Mouse (Mus musculus) gastrocnemius, adult 2 months (tissue): ENCODE measurements around the gene Nfe2l2. TPM values are rescaled to one million over a fixed set of nuclear protein-coding genes. Genes with fewer than 3 reads are reported as not detected.

ENCODE experiments used
- DNase-seq: peaks from one replicate; pipeline ENCODE4 v3.0.0; 2022
- H3K27ac ChIP-seq: fragments of 200-600 bp; 2 replicates; pipeline ENCODE4 v1.8.1; 2022; ENCODE audit warnings: mild to moderate bottlenecking
- H3K4me3 ChIP-seq: fragments of 200-600 bp; 2 replicates; pipeline ENCODE4 v1.8.1; 2022; ENCODE audit warnings: mild to moderate bottlenecking, moderate library complexity
- CTCF ChIP-seq: fragments of 200-600 bp; IDR thresholded peaks from 2 replicates; pipeline ENCODE4 v1.8.1; 2022; ENCODE audit warnings: antibody characterized with exemption, mild to moderate bottlenecking, moderate library complexity
- intact Hi-C: fragments of 180-260 bp; cut with DNase I; formaldehyde crosslinking; loops from one replicate; pipeline ENCODE4 v1.15.1; 2025
- total RNA-seq, 2 experiments: library from RNA; stranded (reverse); gene quantifications; 2 replicates each; pipeline ENCODE4 v1.2.3; 2021

The Nfe2l2 gene
- total RNA-seq, 2 experiments from 2014 or later = 32.9 to 41.0 TPM

- DNase-seq = no peak
- no peak for TF ChIP-seq CTCF
- peak overlapping the region; percentile 51 for H3K4me3 ChIP-seq
- H3K27ac ChIP-seq = peak overlapping the region; percentile 84
- intact Hi-C loops = no loop called here
Observed at GRCm38 (mm10) chr2:75691316-75691715, 13.1 kb downstream of the Nfe2l2 start.

- Histone ChIP-seq H3K4me3 (no peak overlapping the region; the same call in 1 of the 2 replicates), H3K27ac (peak overlapping the region; percentile 84; the same call in 1 of the 2 replicates)
- no peak for DNase-seq
- intact Hi-C loops = no loop called here
- no peak for TF ChIP-seq CTCF
Observed at GRCm38 (mm10) chr2:75690656-75691055, 13.8 kb downstream of the Nfe2l2 start.

DNA sequence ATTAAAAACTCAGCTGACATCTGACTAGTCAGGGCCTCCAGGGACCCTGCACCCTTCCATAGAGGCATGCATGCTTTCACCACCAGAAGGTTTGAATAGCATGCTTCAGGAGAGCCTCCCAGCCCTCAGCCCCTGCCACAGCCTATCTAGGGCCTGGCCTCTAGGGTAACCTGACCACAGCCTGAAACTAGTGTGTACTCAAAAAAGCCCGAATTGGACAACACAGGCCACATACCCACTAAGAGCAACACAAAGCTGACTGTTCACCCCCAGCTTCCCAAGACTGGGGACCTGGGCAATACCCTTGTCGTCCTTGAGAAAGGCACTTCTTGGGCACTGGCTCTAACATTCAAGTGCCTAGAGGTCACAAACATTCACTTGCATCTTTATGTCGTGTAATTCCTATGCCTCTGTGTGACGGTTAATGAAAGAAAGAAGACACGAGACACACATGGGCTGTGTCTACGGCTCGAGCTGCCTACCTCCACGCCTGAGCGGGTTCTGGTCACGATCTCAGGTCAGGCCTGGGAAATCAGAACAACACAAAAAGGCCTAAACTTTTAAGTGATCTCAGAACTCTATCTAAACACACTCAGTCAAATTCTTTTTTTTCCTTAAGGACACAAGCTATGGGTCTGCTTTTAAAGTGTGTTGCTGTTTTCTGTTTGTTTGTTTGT is 14.8 kb downstream of the Nfe2l2 start:
- TF ChIP-seq CTCF = no peak
- DNase-seq = no peak
- H3K4me3 ChIP-seq = no peak overlapping the region
- H3K27ac ChIP-seq = peak overlapping the region; percentile 94
- intact Hi-C loops = loop anchor here (2.0 kb wide), 1 partner anchor 13 kb away; no protein-coding TSS in a partner anchor

DNA sequence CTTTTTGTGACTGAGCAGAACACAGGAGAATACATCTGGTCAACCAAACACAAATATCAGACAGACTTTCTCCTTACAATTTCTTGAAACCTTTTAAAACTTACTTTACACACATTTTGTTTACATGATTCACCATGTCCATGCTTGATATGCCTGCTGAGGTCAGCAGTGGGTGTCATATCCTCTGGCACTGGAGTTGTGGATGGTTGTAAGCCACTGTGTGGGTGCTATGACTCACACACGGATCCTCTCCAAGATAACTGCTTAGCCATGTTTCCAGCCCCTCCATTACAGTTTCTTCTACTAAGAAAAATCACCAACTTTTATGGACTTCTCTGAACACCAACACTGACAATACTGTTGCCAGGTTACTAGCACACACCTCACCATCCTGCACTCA is 15.5 kb downstream of the Nfe2l2 start:
- H3K4me3 ChIP-seq = no peak overlapping the region
- TF ChIP-seq CTCF = no peak
- no peak for DNase-seq
- peak overlapping the region; percentile 94 for H3K27ac ChIP-seq
- intact Hi-C loops = loop anchor here (2.0 kb wide), 1 partner anchor 14 kb away; no protein-coding TSS in a partner anchor

DNA sequence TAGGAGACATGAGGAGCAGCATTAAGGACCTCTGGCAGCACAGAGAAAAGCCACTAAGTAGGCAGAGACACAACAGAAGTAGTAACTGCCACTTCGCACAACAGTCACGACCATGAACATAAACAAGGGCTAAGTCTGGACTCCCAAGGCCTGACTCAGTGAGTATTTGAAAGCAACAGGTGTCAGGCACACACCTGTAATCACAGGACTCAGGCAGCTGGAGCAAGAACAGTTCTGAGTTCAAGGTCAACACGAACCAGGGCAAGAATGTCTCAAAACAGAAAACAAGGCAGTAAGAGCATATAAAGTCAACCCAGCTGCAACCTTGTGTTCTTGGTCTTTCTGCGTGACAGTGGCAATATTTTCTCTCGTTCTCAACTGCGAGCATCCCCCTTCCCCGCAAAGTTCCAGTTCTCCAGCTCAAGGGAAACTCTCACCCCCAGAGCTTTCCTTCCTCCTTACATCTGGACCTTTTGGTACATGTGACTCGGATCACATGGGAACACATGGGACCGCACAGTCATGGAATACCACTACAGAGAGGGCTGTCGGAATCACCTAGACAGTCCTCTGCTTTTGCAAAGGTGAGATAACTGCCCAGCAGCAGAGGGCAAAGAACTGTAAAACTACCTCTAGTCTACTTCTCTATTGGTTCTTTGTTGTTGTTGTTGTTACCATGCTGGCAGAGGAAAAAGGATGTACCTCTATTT is 17.2 kb downstream of the Nfe2l2 start:
- Histone ChIP-seq H3K27ac (peak overlapping the region; percentile 94), H3K4me3 (no peak overlapping the region)
- no peak for DNase-seq
- intact Hi-C loops = no loop called here
- TF ChIP-seq CTCF = no peak

GRCm38 (mm10) chr2:75685458-75685861 is 19.0 kb downstream of the Nfe2l2 start:
- DNase-seq = peak; percentile 64
- TF ChIP-seq CTCF = no peak
- peak overlapping the region; percentile 94 for H3K27ac ChIP-seq
- intact Hi-C loops = no loop called here
- peak overlapping the region; percentile 13 for H3K4me3 ChIP-seq

- intact Hi-C loops = no loop called here
- no peak for TF ChIP-seq CTCF
- peak overlapping the region; percentile 94 for H3K27ac ChIP-seq
- H3K4me3 ChIP-seq = peak overlapping the region; percentile 13
- DNase-seq = no peak
Observed at GRCm38 (mm10) chr2:75684526-75684925, 19.9 kb downstream of the Nfe2l2 start.

- Histone ChIP-seq H3K27ac (peak overlapping the region; percentile 94), H3K4me3 (peak overlapping the region; percentile 57)
- intact Hi-C loops = loop anchor here (1.0 to 2.0 kb wide), 2 partner anchors 21 to 24 kb away; partner anchors contain the start of genes Hnrnpa3 and Nfe2l2
- peak; percentile 74 for DNase-seq
- no peak for TF ChIP-seq CTCF
Observed at GRCm38 (mm10) chr2:75682978-75683709, 21.3 kb downstream of the Nfe2l2 start.

DNA sequence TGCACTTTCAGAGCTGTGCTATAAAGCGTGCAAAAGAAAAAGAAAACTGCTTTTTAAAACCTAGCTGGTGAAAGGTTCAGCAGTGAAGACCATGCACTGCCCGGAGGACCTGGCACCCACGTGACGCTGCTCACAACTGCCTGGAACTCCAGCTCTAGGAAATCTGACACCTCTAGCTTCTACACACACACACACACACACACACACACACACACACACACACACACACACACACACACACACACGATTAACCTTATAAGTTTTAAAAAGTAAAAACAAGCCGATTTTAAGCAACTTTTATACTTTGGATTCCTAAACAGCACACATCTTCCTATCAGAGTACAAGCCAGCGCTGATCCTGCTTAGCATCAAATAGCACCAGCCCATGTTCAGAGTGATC is 23.0 kb downstream of the Nfe2l2 start:
- TF ChIP-seq CTCF = no peak
- intact Hi-C loops = no loop called here
- peak; percentile 68 for DNase-seq
- H3K4me3 ChIP-seq = peak overlapping the region; percentile 34
- H3K27ac ChIP-seq = peak overlapping the region; percentile 94

DNA sequence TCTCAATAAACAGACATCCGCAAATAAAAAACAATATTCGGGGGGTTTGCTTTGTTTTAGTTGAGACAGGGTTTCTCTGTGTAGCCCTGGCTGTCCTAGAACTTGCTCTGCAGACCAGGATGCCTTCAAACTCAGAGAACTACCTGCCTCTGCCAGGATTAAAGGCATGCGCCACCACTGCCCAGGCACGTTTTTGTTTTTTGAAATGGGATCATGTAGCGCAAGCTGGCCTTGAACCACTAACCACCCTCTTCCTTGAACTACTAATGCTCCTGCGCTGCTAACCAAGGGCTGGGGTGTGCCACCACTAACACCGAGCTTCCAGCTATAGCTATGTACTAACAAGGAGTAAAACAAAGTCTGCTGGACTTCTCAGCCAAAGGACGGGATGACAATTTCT is 24.5 kb downstream of the Nfe2l2 start:
- H3K27ac ChIP-seq = peak overlapping the region; percentile 76
- TF ChIP-seq CTCF = no peak
- H3K4me3 ChIP-seq = no peak overlapping the region
- intact Hi-C loops = no loop called here
- DNase-seq = no peak

DNA sequence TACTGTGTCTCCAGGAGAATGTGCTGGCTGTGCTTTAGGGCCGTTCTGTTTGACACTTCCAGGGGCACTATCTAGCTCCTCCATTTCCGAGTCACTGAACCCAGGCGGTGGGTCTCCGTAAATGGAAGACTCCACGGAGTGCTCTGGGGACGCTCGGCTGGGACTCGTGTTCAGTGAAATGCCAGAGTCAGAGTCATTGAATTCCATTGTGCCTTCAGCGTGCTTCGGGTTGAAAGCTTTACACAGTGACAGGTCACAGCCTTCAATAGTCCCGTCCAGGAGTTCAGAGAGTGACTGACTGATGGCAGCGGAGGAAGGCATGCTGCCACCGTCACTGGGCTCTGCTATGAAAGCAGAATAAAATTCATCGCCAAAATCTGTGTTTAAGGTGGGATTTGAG is 27.9 kb downstream of the Nfe2l2 start:
- H3K4me3 ChIP-seq = no peak overlapping the region
- no peak overlapping the region for H3K27ac ChIP-seq
- intact Hi-C loops = no loop called here
- no peak for TF ChIP-seq CTCF
- DNase-seq = no peak

- no peak overlapping the region for H3K4me3 ChIP-seq
- intact Hi-C loops = no loop called here
Observed at GRCm38 (mm10) chr2:75672561-75672960, 31.9 kb downstream of the Nfe2l2 start.

GRCm38 (mm10) chr2:75671337-75671660 is 33.1 kb downstream of the Nfe2l2 start:
- intact Hi-C loops = no loop called here
- TF ChIP-seq CTCF = no peak

More at GRCm38 (mm10) chr2:75672561-75672960, 31.9 kb downstream of the Nfe2l2 start:
- no peak overlapping the region for H3K27ac ChIP-seq
- DNase-seq = no peak
- TF ChIP-seq CTCF = no peak

More at GRCm38 (mm10) chr2:75671337-75671660, 33.1 kb downstream of the Nfe2l2 start:
- Histone ChIP-seq H3K27ac (no peak overlapping the region), H3K4me3 (no peak overlapping the region)
- DNase-seq = no peak
